ENCODE assay signal across 14 mouse cellular contexts in the genomic region with DNA sequence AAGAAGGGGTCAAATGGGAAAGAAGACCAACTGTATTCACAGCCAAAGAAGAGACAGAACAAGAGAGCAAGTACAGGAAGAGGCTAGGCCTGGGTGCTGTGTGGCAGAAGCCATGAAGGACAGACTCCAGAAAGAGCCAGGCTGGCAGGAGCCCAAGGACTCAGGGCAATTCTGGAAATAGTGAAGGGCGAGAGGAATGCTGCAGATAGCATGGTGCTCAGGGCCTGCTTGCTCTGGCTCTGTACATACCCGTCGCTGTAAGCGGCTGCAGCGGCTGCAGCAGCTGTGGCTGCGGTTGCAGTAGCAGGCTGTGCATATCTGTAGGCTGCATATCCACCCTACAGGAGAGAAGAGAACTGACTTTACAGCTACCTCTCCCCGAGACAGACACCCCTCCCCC. TPM values are rescaled to one million over a fixed set of nuclear protein-coding genes. Genes with fewer than 3 reads are reported as not detected.
A peak's percentile ranks its signal among the peaks of the same experiment; 100 is the strongest.
DNase-seq lines count a peak whose midpoint lies in the region; TF ChIP-seq lines count a peak whose summit lies in the region.
"Had no signal": no experiment of that assay in that cellular context is flagged by ENCODE, and none has a peak within 500 bp of the region (broad histone marks: within the 10 kb centered on the region; RNA-seq: fewer than 3 reads in every experiment).

No protein-coding gene starts in this region.

- H3K27ac ChIP-seq in heart, embryonic 10.5 days, result peak overlapping the region; percentile 72; the same call in 1 of the 2 replicates
- H3K27ac ChIP-seq: limb, embryonic 15.5 days; neural tube, embryonic 13.5 days had no signal

- no peak overlapping the region for H3ac ChIP-seq in myocyte (ENCODE audit: control insufficient read depth, insufficient read length)

- H3K4me3 ChIP-seq in heart, embryonic 10.5 days, result no peak overlapping the region
- H3K4me3 ChIP-seq in myocyte, result no peak overlapping the region
- H3K4me3 ChIP-seq: limb, embryonic 15.5 days; neural tube, embryonic 13.5 days had no signal

- peak; percentile 13 for TF ChIP-seq POLR2A in myocyte (IDR thresholded peaks at IDR 0.05; ENCODE audit: insufficient read length, low read depth)

- peaks cover 63% of the 10 kb centered on the region for H3K36me3 ChIP-seq in heart, embryonic 10.5 days
- peaks cover 96% of the 10 kb centered on the region for H3K36me3 ChIP-seq in myocyte (ENCODE audit: control insufficient read depth, insufficient read depth)

- H3K9me3 ChIP-seq in heart, embryonic 10.5 days, result no peaks in the 10 kb centered on the region
- H3K9me3 ChIP-seq: limb, embryonic 15.5 days; neural tube, embryonic 13.5 days had no signal

- peaks cover 32% of the 10 kb centered on the region for H3K4me1 ChIP-seq in heart, embryonic 10.5 days

- WGBS in heart, embryonic 10.5 days, result 60% methylated on average over 7 of the region's 7 CpGs

- H3K4me2 ChIP-seq in myocyte (ENCODE audit: low read depth), result no peak overlapping the region
- H3K4me2 ChIP-seq: limb, embryonic 15.5 days; neural tube, embryonic 13.5 days had no signal

- H3K79me2 ChIP-seq in myocyte (ENCODE audit: control insufficient read depth, insufficient read depth), result peaks cover 21% of the 10 kb centered on the region

- no peaks in the 10 kb centered on the region for H3K27me3 ChIP-seq in heart, embryonic 10.5 days (ENCODE audit: insufficient read depth, poor library complexity, severe bottlenecking)
- H3K27me3 ChIP-seq in myocyte (ENCODE audit: control insufficient read depth, insufficient read depth, insufficient read length), result no peaks in the 10 kb centered on the region
- H3K27me3 ChIP-seq: limb, embryonic 15.5 days; neural tube, embryonic 13.5 days had no signal

- DNase-seq in cerebellum, postnatal 36 days, result peak; percentile 25 to 44
- no peak for DNase-seq in cerebellum, adult 9-10 months
- peak; percentile 85 for DNase-seq in ovary, adult 18-20 months (ENCODE audit: low spot score)
- no peak for DNase-seq in ovary, postnatal 14 days (ENCODE audit: low spot score)
- DNase-seq in heart, embryonic 10.5 days (ENCODE audit: low spot score), result no peak
- DNase-seq in liver, result no peak
- no peak for DNase-seq in frontal cortex, adult 2 months (ENCODE audit: extremely low spot score in 1 of 2, low spot score in 1 of 2)
- DNase-seq: B cell, adult 2 months; midbrain, embryonic 14.5 days; right cerebral cortex, postnatal 4 days had no signal

TF ChIP-seq in myocyte, 11 proteins besides CTCF, POLR2A, EP300 and RAD21:
- TF ChIP-seq TCF3 (IDR thresholded peaks at IDR 0.05; ENCODE audit: insufficient read length, low read depth) (no peak), CEBPB (IDR thresholded peaks at IDR 0.05; ENCODE audit: insufficient read depth, poor library complexity, severe bottlenecking) (no peak), MYOG (IDR thresholded peaks at IDR 0.05; ENCODE audit: control insufficient read depth in 1 of 3, insufficient read depth in 1 of 3, insufficient read length in 2 of 3, low read depth in 2 of 3) (peak in 2 of 3 experiments; percentile 22 to 53), SRF (IDR thresholded peaks at IDR 0.05; ENCODE audit: control insufficient read depth, insufficient read length, low read depth) (no peak), E2F4 (IDR thresholded peaks at IDR 0.05; ENCODE audit: insufficient read depth) (no peak), REST (IDR thresholded peaks at IDR 0.05; ENCODE audit: insufficient read depth, insufficient read length) (no peak), TCF12 (IDR thresholded peaks at IDR 0.05; ENCODE audit: insufficient read depth, poor library complexity, severe bottlenecking) (no peak), MYOD1 (IDR thresholded peaks at IDR 0.05; ENCODE audit: control insufficient read depth in 1 of 3, insufficient read length in 2 of 3, low read depth in 2 of 3) (peak in 1 of 3 experiments; percentile 21), MAX (IDR thresholded peaks at IDR 0.05; ENCODE audit: low read depth) (no peak), POLR2AphosphoS2 (IDR thresholded peaks at IDR 0.05; ENCODE audit: insufficient read length, low read depth) (peak; percentile 91), USF1 (IDR thresholded peaks at IDR 0.05; ENCODE audit: low read depth) (no peak)
TF ChIP-seq in myocyte: peak in this region for 3.

RNA-seq across cellular contexts. Expression of a gene that starts 35.3 kb away (rescaled TPM):
- 29.5 and 90.1 TPM in 2 replicates for polyA plus RNA-seq in heart, embryonic 10.5 days (2016; fragmentation: Nextera tagmentation; extraction: Ambion mirVana)
- polyA plus RNA-seq in myocyte (2012; fragmentation: generic; extraction: Trizol), result 1,055 TPM
- polyA plus RNA-seq in frontal cortex, adult 2 months (2012; rRNA removed), result 0.28 and 1.2 TPM in 2 replicates

RNA-seq across cellular contexts. Expression of a gene that starts 41.3 kb away (rescaled TPM):
- polyA plus RNA-seq in heart, embryonic 10.5 days (2016; fragmentation: Nextera tagmentation; extraction: Ambion mirVana), result 0.27 and 0.77 TPM in 2 replicates
- 4.8 TPM for polyA plus RNA-seq in myocyte (2012; fragmentation: generic; extraction: Trizol)
- 0.19 and 0.20 TPM in 2 replicates for polyA plus RNA-seq in frontal cortex, adult 2 months (2012; rRNA removed)
- polyA plus RNA-seq: midbrain, embryonic 14.5 days; neural tube, embryonic 13.5 days; thymus, postnatal 0 days had no signal

Comparison
In these comparisons a context has a peak if more than half of its experiments do, and no peak if none do; other contexts are left out.
1. DNase-seq: peak in cerebellum, postnatal 36 days (2 of 2) and ovary, adult 18-20 months (single experiment); none in cerebellum, adult 9-10 months (single experiment), ovary, postnatal 14 days (single experiment), heart, embryonic 10.5 days (single experiment), liver (single experiment) and frontal cortex, adult 2 months (0 of 2).
2. RNA of a gene that starts 35.3 kb away (polyA plus RNA-seq): 1,055 TPM in myocyte (single experiment); 29.5 to 90.1 TPM in heart, embryonic 10.5 days and 0.28 to 1.2 TPM in frontal cortex, adult 2 months; every median in the first group is over 10 times any median in the second.